Mouse (Mus musculus) small intestine, adult 2 months (tissue): ENCODE measurements around the gene Limch1.

Source experiments
- CTCF ChIP-seq: fragments of 200-500 bp; IDR thresholded peaks from 2 replicates; pipeline ENCODE4 v1.5.1; 2012; ENCODE audit warnings: low read depth, mild to moderate bottlenecking, control low read depth, inconsistent platforms, low read length, moderate library complexity, mixed read lengths; ENCODE audit not compliant: insufficient replicate concordance, insufficient read length; ENCODE audit errors: extremely low read depth
- POLR2A ChIP-seq: fragments of 200-500 bp; IDR thresholded peaks from 2 replicates; pipeline ENCODE4 v1.6.1; 2012; ENCODE audit warnings: low read depth, mild to moderate bottlenecking, control low read depth, inconsistent platforms, low read length, moderate library complexity

GRCm38 (mm10) chr5:67098051-67098732 lies 352.6 kb downstream of the Limch1 start:
- no peak for TF ChIP-seq POLR2A
- TF ChIP-seq CTCF = no peak
